Mouse (Mus musculus) liver, postnatal 0 days (tissue): Measurements from ENCODE around the gene Cacna1i.

Source experiments
- CTCF ChIP-seq: sonication (generic); IDR thresholded peaks from 2 replicates; pipeline ENCODE4 v1.5.1; 2016; ENCODE audit warnings: antibody characterized with exemption, low read depth
- EP300 ChIP-seq: IDR thresholded peaks from 2 replicates; pipeline ENCODE4 v1.6.1; 2016; ENCODE audit warnings: antibody characterized with exemption, low read depth, mild to moderate bottlenecking

- no peak for TF ChIP-seq CTCF
- TF ChIP-seq EP300: no peak
These were observed 28.5 kb upstream of the Cacna1i start for GRCm38 (mm10) chr15:80258240-80259170.
